In the genomic region with DNA sequence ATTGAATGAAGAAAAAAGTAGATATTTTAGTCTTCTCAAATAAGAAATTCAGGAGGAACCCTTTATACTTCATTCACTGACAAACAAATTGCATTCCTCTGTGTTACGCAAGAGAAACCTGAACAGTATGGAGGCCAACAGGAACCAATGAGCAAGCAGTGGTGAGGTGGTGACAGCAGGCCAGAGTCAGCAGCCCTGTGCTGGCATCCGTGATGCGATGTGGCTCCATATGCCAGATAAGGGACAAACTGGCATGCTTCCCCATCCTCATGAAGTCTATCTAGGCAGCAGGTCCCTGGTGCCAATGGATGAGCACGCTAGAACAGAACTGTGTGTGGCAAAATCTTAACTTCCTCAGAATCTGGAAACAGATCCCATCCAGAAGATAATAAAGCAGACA, we compare ENCODE assay signal across 26 mouse cellular contexts. TPM values are rescaled to one million over a fixed set of nuclear protein-coding genes. Genes with fewer than 3 reads are reported as not detected.
DNase-seq lines count a peak whose midpoint lies in the region; ATAC-seq and TF ChIP-seq lines count a peak whose summit lies in the region.
"Had no signal": no experiment of that assay in that cellular context is flagged by ENCODE, and none has a peak within 500 bp of the region (broad histone marks: within the 10 kb centered on the region; RNA-seq: fewer than 3 reads in every experiment).

No protein-coding gene starts in this region.

- no peak overlapping the region for H3ac ChIP-seq in C2C12 (ENCODE audit: control insufficient read depth, insufficient read length, low read depth)

- H3K79me2 ChIP-seq in C2C12 (ENCODE audit: control insufficient read depth, insufficient read depth) = no peaks in the 10 kb centered on the region

- WGBS in heart, embryonic 12.5 days = 75% methylated on average over 4 of the region's 4 CpGs

- no peaks in the 10 kb centered on the region for H3K36me3 ChIP-seq in heart, embryonic 12.5 days
- no peaks in the 10 kb centered on the region for H3K36me3 ChIP-seq in C2C12 (ENCODE audit: control insufficient read depth, insufficient read depth)
- H3K36me3 ChIP-seq: G1E; heart, embryonic 13.5 days; hindbrain, embryonic 12.5 days; neural tube, embryonic 15.5 days had no signal

- H3K27ac ChIP-seq in heart, embryonic 12.5 days (ENCODE audit: poor library complexity, severe bottlenecking) = no peak overlapping the region
- H3K27ac ChIP-seq: heart, embryonic 13.5 days; hindbrain, embryonic 12.5 days; neural tube, embryonic 15.5 days had no signal

- peak; percentile 87 for DNase-seq in heart, adult 11 months
- peak; percentile 23 for DNase-seq in left cerebral cortex, postnatal 4 days
- DNase-seq in left cerebral cortex, adult 9 months (ENCODE audit: low spot score in 2 of 2) = no peak
- no peak for DNase-seq in spleen, postnatal 14 days (ENCODE audit: low spot score in 2 of 2)
- DNase-seq: adrenal gland, postnatal 14 days; cerebellum, adult 2 months; forebrain, postnatal 0 days; kidney, adult 9 months; kidney, postnatal 10 days; layer of hippocampus, postnatal 36 days; liver; lung, postnatal 36 days; midbrain, embryonic 14.5 days; retina, postnatal 1 day; right cerebral cortex, postnatal 14 days; thymus, postnatal 36 days had no signal

- no peaks in the 10 kb centered on the region for H3K9me3 ChIP-seq in heart, embryonic 12.5 days (replicated peaks)
- H3K9me3 ChIP-seq: G1E; heart, embryonic 13.5 days; hindbrain, embryonic 12.5 days; neural tube, embryonic 15.5 days had no signal

- no peaks in the 10 kb centered on the region for H3K79me3 ChIP-seq in C2C12 (ENCODE audit: low read depth)

- no peak overlapping the region for H3K4me3 ChIP-seq in heart, embryonic 12.5 days
- no peak overlapping the region for H3K4me3 ChIP-seq in C2C12 (ENCODE audit: insufficient read depth, poor library complexity, severe bottlenecking)
- H3K4me3 ChIP-seq: erythroblast, embryonic 14.5 days; heart, embryonic 13.5 days; hindbrain, embryonic 12.5 days; neural tube, embryonic 15.5 days had no signal

- no peak overlapping the region for H3K9ac ChIP-seq in heart, embryonic 12.5 days
- H3K9ac ChIP-seq: forebrain, postnatal 0 days; heart, embryonic 13.5 days; hindbrain, embryonic 12.5 days; neural tube, embryonic 15.5 days had no signal

- no peaks in the 10 kb centered on the region for H3K4me1 ChIP-seq in heart, embryonic 12.5 days (replicated peaks)
- H3K4me1 ChIP-seq: heart, embryonic 13.5 days; hindbrain, embryonic 12.5 days; neural tube, embryonic 15.5 days had no signal

- no peak for TF ChIP-seq CTCF in C2C12 (IDR thresholded peaks at IDR 0.05; ENCODE audit: control insufficient read depth, insufficient read depth, insufficient read length)

- intact Hi-C loops in left cerebral cortex, postnatal 4 days (cut with DNase I) = no loop called here

- ATAC-seq in heart, embryonic 12.5 days (ENCODE audit: insufficient number of reproducible peaks, low FRiP score) = no peak
- peak; percentile 27; the same call in 1 of the 2 replicates for ATAC-seq in megakaryocyte progenitor cell, adult 5-6 weeks (replicated peaks; ENCODE audit: poor library complexity)
- ATAC-seq: forebrain, postnatal 0 days; intestine, postnatal 0 days; Patski had no signal

- no peaks in the 10 kb centered on the region for H3K27me3 ChIP-seq in heart, embryonic 12.5 days (replicated peaks)
- H3K27me3 ChIP-seq in C2C12 (ENCODE audit: control insufficient read depth, insufficient read depth, insufficient read length) = peaks cover 3% of the 10 kb centered on the region
- H3K27me3 ChIP-seq: heart, embryonic 13.5 days; hindbrain, embryonic 12.5 days; neural tube, embryonic 15.5 days; Patski had no signal

- H3K4me2 ChIP-seq in heart, embryonic 12.5 days = no peak overlapping the region
- H3K4me2 ChIP-seq: heart, embryonic 13.5 days; hindbrain, embryonic 12.5 days; neural tube, embryonic 15.5 days had no signal

TF ChIP-seq in C2C12, 6 proteins besides CTCF, POLR2A, EP300 and RAD21:
- TF ChIP-seq CEBPB (IDR thresholded peaks at IDR 0.05; ENCODE audit: low read depth) (peak; percentile 20), MYOD1 (IDR thresholded peaks at IDR 0.05; ENCODE audit: control insufficient read depth, insufficient read length, low read depth) (no peak)

RNA-seq across cellular contexts. Expression of a gene that starts 6.4 kb away (rescaled TPM):
- 33.1 and 34.6 TPM in 2 replicates for polyA plus RNA-seq in heart, embryonic 12.5 days (2016; fragmentation: Nextera tagmentation; extraction: Ambion mirVana)
- 10 to 100 TPM; 60.1 to 64.1 TPM for total RNA-seq in left cerebral cortex, postnatal 4 days (2021)
- polyA plus RNA-seq in C2C12 (2012; fragmentation: generic; extraction: Trizol) = 32.6 TPM
- 15.4 and 19.2 TPM in 2 replicates for total RNA-seq in megakaryocyte progenitor cell, adult 5-6 weeks (2015)
- total RNA-seq in megakaryocyte progenitor cell, adult 5-6 weeks (2017) = 18.5 and 21.0 TPM in 2 replicates

Comparison
In these comparisons a context has a peak if more than half of its experiments do, and no peak if none do; other contexts are left out.
1. DNase-seq: peak in heart, adult 11 months (single experiment) and left cerebral cortex, postnatal 4 days (single experiment); none in left cerebral cortex, adult 9 months (0 of 2) and spleen, postnatal 14 days (0 of 2).